Mouse (Mus musculus): ENCODE measurements around the gene Glipr1.

- TF ChIP-seq CTCF (IDR thresholded peaks at IDR 0.05; ENCODE audit: extremely low read depth, insufficient read depth, low read length) (no peak), POLR2A (IDR thresholded peaks at IDR 0.05; ENCODE audit: extremely low read depth, insufficient read depth, low read length) (no peak)
Measured at GRCm38 (mm10) chr10:111996549-111996904, 5.9 kb downstream of the Glipr1 start.

Data from cortical plate, adult 2 months (tissue).